ENCODE assay signal across 12 mouse cellular contexts in genomic region chr16:14493491-14494114, GRCm38 (mm10).
DNase-seq lines count a peak whose midpoint lies in the region; ATAC-seq and TF ChIP-seq lines count a peak whose summit lies in the region.
"Had no signal": no experiment of that assay in that cellular context is flagged by ENCODE, and none has a peak within 500 bp of the region (broad histone marks: within the 10 kb centered on the region; RNA-seq: fewer than 3 reads in every experiment).

No protein-coding gene starts in this region.

- DNase-seq in forebrain, embryonic 14.5 days (ENCODE audit: low spot score), result peak; percentile 42
- peak; percentile 73 for DNase-seq in limb, embryonic 14.5 days (ENCODE audit: low spot score)
- DNase-seq in limb, embryonic 10.5 days (ENCODE audit: low spot score), result no peak
- peak; percentile 38 for DNase-seq in R1 (ENCODE audit: low read depth, low spot score)
- peak; percentile 12 for DNase-seq in mesoderm, embryonic 11.5 days (ENCODE audit: low read depth, low spot score)
- DNase-seq in testis, postnatal 14 days (ENCODE audit: low spot score), result no peak
- DNase-seq in right cerebral cortex, postnatal 25 days, result no peak
- DNase-seq: heart, adult 11 months; thymus, postnatal 36 days had no signal

- no peak overlapping the region for H3K4me3 ChIP-seq in forebrain, embryonic 14.5 days (ENCODE audit: low read depth, low read length)
- H3K4me3 ChIP-seq in forebrain, embryonic 12.5 days (replicated peaks), result no peak overlapping the region
- no peak overlapping the region for H3K4me3 ChIP-seq in limb, embryonic 14.5 days (replicated peaks; ENCODE audit: low read length)
- no peak overlapping the region for H3K4me3 ChIP-seq in limb, embryonic 10.5 days
- H3K4me3 ChIP-seq: embryonic facial prominence, embryonic 12.5 days had no signal

- ATAC-seq in forebrain, embryonic 14.5 days, result no peak
- no peak for ATAC-seq in forebrain, embryonic 12.5 days (ENCODE audit: low FRiP score)
- peak; percentile 9; the same call in 1 of the 2 replicates for ATAC-seq in limb, embryonic 14.5 days (ENCODE audit: low FRiP score, low read depth)

- H3K27ac ChIP-seq in forebrain, embryonic 14.5 days (ENCODE audit: low read depth, low read length), result no peak overlapping the region
- no peak overlapping the region for H3K27ac ChIP-seq in forebrain, embryonic 12.5 days
- H3K27ac ChIP-seq in limb, embryonic 14.5 days (replicated peaks; ENCODE audit: low read depth, low read length), result no peak overlapping the region
- no peak overlapping the region for H3K27ac ChIP-seq in limb, embryonic 10.5 days
- H3K27ac ChIP-seq: embryonic facial prominence, embryonic 12.5 days had no signal

- H3K27me3 ChIP-seq in forebrain, embryonic 14.5 days (replicated peaks; ENCODE audit: control insufficient read depth, insufficient read depth, low read length), result no peaks in the 10 kb centered on the region
- no peaks in the 10 kb centered on the region for H3K27me3 ChIP-seq in forebrain, embryonic 12.5 days
- no peaks in the 10 kb centered on the region for H3K27me3 ChIP-seq in limb, embryonic 14.5 days (ENCODE audit: control insufficient read depth, insufficient read depth, low read length)
- H3K27me3 ChIP-seq in limb, embryonic 10.5 days (ENCODE audit: low read depth, poor library complexity, severe bottlenecking), result no peaks in the 10 kb centered on the region
- H3K27me3 ChIP-seq: embryonic facial prominence, embryonic 12.5 days had no signal

- H3K9ac ChIP-seq in forebrain, embryonic 14.5 days (ENCODE audit: low read length), result no peak overlapping the region
- H3K9ac ChIP-seq in forebrain, embryonic 12.5 days, result no peak overlapping the region
- no peak overlapping the region for H3K9ac ChIP-seq in limb, embryonic 14.5 days (ENCODE audit: low read depth, low read length, severe bottlenecking)
- H3K9ac ChIP-seq: embryonic facial prominence, embryonic 12.5 days had no signal

- no peaks in the 10 kb centered on the region for H3K4me1 ChIP-seq in forebrain, embryonic 14.5 days (ENCODE audit: control insufficient read depth, insufficient read depth, low read length)
- no peaks in the 10 kb centered on the region for H3K4me1 ChIP-seq in forebrain, embryonic 12.5 days
- no peaks in the 10 kb centered on the region for H3K4me1 ChIP-seq in limb, embryonic 14.5 days (ENCODE audit: control insufficient read depth, insufficient read depth, low read length)
- no peaks in the 10 kb centered on the region for H3K4me1 ChIP-seq in limb, embryonic 10.5 days
- H3K4me1 ChIP-seq: embryonic facial prominence, embryonic 12.5 days had no signal

- H3K36me3 ChIP-seq in forebrain, embryonic 14.5 days (ENCODE audit: control insufficient read depth, insufficient read depth, low read length), result no peaks in the 10 kb centered on the region
- no peaks in the 10 kb centered on the region for H3K36me3 ChIP-seq in forebrain, embryonic 12.5 days (replicated peaks)
- H3K36me3 ChIP-seq in limb, embryonic 14.5 days (ENCODE audit: control insufficient read depth, insufficient read depth, low read length), result no peaks in the 10 kb centered on the region
- no peaks in the 10 kb centered on the region for H3K36me3 ChIP-seq in limb, embryonic 10.5 days
- H3K36me3 ChIP-seq: embryonic facial prominence, embryonic 12.5 days; G1E had no signal

- no peaks in the 10 kb centered on the region for H3K9me3 ChIP-seq in forebrain, embryonic 14.5 days (replicated peaks; ENCODE audit: control insufficient read depth, low read length)
- no peaks in the 10 kb centered on the region for H3K9me3 ChIP-seq in forebrain, embryonic 12.5 days
- H3K9me3 ChIP-seq in limb, embryonic 14.5 days (ENCODE audit: control insufficient read depth, low read length), result no peaks in the 10 kb centered on the region
- H3K9me3 ChIP-seq in limb, embryonic 10.5 days (replicated peaks), result no peaks in the 10 kb centered on the region
- H3K9me3 ChIP-seq: embryonic facial prominence, embryonic 12.5 days; G1E had no signal

- 77% methylated on average over 2 of the region's 2 CpGs for WGBS in forebrain, embryonic 14.5 days
- WGBS in forebrain, embryonic 12.5 days, result 81% methylated on average over 2 of the region's 2 CpGs
- 85% methylated on average over 2 of the region's 2 CpGs for WGBS in limb, embryonic 14.5 days
- 89% methylated on average over 2 of the region's 2 CpGs for WGBS in limb, embryonic 10.5 days

- TF ChIP-seq POLR2A in limb, embryonic 14.5 days (IDR thresholded peaks at IDR 0.05; ENCODE audit: borderline replicate concordance, extremely low read depth, insufficient read depth, insufficient read length), result no peak

- no peak overlapping the region for H3K4me2 ChIP-seq in forebrain, embryonic 14.5 days (ENCODE audit: low read length)
- no peak overlapping the region for H3K4me2 ChIP-seq in forebrain, embryonic 12.5 days
- no peak overlapping the region for H3K4me2 ChIP-seq in limb, embryonic 14.5 days (replicated peaks; ENCODE audit: low read depth, low read length, severe bottlenecking)
- H3K4me2 ChIP-seq: embryonic facial prominence, embryonic 12.5 days had no signal

Comparison
In these comparisons a context has a peak if more than half of its experiments do, and no peak if none do; other contexts are left out.
1. DNase-seq: peak in forebrain, embryonic 14.5 days (single experiment), limb, embryonic 14.5 days (single experiment), R1 (single experiment) and mesoderm, embryonic 11.5 days (single experiment); none in limb, embryonic 10.5 days (single experiment), testis, postnatal 14 days (single experiment) and right cerebral cortex, postnatal 25 days (single experiment).